In genomic region chr7:90843345-90844293, GRCm38 (mm10) we compare ENCODE assay signal across 9 mouse cellular contexts.
DNase-seq lines count a peak whose midpoint lies in the region.
"Had no signal": no experiment of that assay in that cellular context is flagged by ENCODE, and none has a peak within 500 bp of the region (broad histone marks: within the 10 kb centered on the region; RNA-seq: fewer than 3 reads in every experiment).

No protein-coding gene starts in this region.

- DNase-seq in left cerebral cortex, postnatal 4 days, result peak; percentile 1
- DNase-seq in left cerebral cortex, postnatal 36 days (ENCODE audit: low spot score in 2 of 2), result no peak
- peak; percentile 25 for DNase-seq in embryo, embryonic 9.5 days (ENCODE audit: extremely low spot score)
- DNase-seq in mesoderm, embryonic 11.5 days (ENCODE audit: low read depth, low spot score), result peak; percentile 69
- no peak for DNase-seq in adrenal gland, adult (ENCODE audit: inconsistent age in 2 of 2, low spot score in 1 of 2)
- DNase-seq in thymus, postnatal 36 days, result no peak
- no peak for DNase-seq in adrenal gland, postnatal 10 days
- DNase-seq in testis, postnatal 14 days (ENCODE audit: low spot score), result no peak
- DNase-seq: heart, postnatal 14 days had no signal

- intact Hi-C loops in left cerebral cortex, postnatal 4 days (cut with DNase I), result no loop called here
- intact Hi-C loops in left cerebral cortex, postnatal 36 days (cut with DNase I), result loop anchor here (10.0 kb wide), 1 partner anchor 251 kb away; no protein-coding TSS in a partner anchor

Comparison
In these comparisons a context has a peak if more than half of its experiments do, and no peak if none do; other contexts are left out.
1. DNase-seq: peak in left cerebral cortex, postnatal 4 days (single experiment), embryo, embryonic 9.5 days (single experiment) and mesoderm, embryonic 11.5 days (single experiment); none in left cerebral cortex, postnatal 36 days (0 of 2), adrenal gland, adult (0 of 2), thymus, postnatal 36 days (0 of 2), adrenal gland, postnatal 10 days (single experiment) and testis, postnatal 14 days (single experiment).